Mouse (Mus musculus) thymus, adult 2 months (tissue): Measurements from ENCODE around the gene Nr1h4. TPM values are rescaled to one million over a fixed set of nuclear protein-coding genes. Genes with fewer than 3 reads are reported as not detected.

Experiments used
- DNase-seq: peaks from one replicate; pipeline ENCODE4 v3.0.0; 2021
- H3K27ac ChIP-seq: fragments of 200-500 bp; 2 replicates; pipeline ENCODE4 v1.5.1; 2012; ENCODE audit warnings: low read length, control low read depth; ENCODE audit not compliant: control insufficient read depth, insufficient read depth
- H3K27me3 ChIP-seq: fragments of 200-500 bp; 2 replicates; pipeline ENCODE4 v1.6.1; 2012; ENCODE audit warnings: mild to moderate bottlenecking, low read length, moderate library complexity, mixed read lengths; ENCODE audit not compliant: control insufficient read depth, insufficient read depth
- H3K36me3 ChIP-seq: fragments of 200-500 bp; 2 replicates; pipeline ENCODE4 v1.6.1; 2012; ENCODE audit warnings: mild to moderate bottlenecking, low read length, moderate library complexity; ENCODE audit not compliant: control insufficient read depth, insufficient read depth
- H3K4me1 ChIP-seq: fragments of 200-500 bp; replicated peaks from 2 replicates; pipeline ENCODE4 v1.6.1; 2012; ENCODE audit warnings: low read length; ENCODE audit not compliant: control insufficient read depth, insufficient read depth
- H3K4me3 ChIP-seq: fragments of 200-500 bp; 2 replicates; pipeline ENCODE4 v1.5.1; 2012; ENCODE audit warnings: mild to moderate bottlenecking, low read length, control low read depth, moderate library complexity; ENCODE audit not compliant: control insufficient read depth, insufficient read depth
- CTCF ChIP-seq: fragments of 200-500 bp; IDR thresholded peaks from 2 replicates; pipeline ENCODE4 v1.5.1; 2012; ENCODE audit warnings: mild to moderate bottlenecking, control low read depth, low read length, moderate library complexity, borderline replicate concordance; ENCODE audit not compliant: control insufficient read depth, poor library complexity, insufficient read depth; ENCODE audit errors: extremely low read depth
- POLR2A ChIP-seq: fragments of 200-500 bp; IDR thresholded peaks from 2 replicates; pipeline ENCODE4 v1.6.1; 2012; ENCODE audit warnings: mild to moderate bottlenecking, low read length, control low read depth, moderate library complexity; ENCODE audit not compliant: control insufficient read depth, poor library complexity, insufficient read depth; ENCODE audit errors: extremely low read depth
- WGBS: fragments of 180-500 bp; shearing (Covaris S2); methylation state at CpG from one replicate; pipeline ENCODE4 v1.1.7; 2018; 5-methylcytosine and 5-hydroxymethylcytosine counted together
- polyA plus RNA-seq: library from polyadenylated mRNA; depleted of rRNA; stranded (reverse); fragments of >200 nt; gene quantifications from 2 replicates; pipeline ENCODE4 v1.2.3, GENCODE M21; 2012; rRNA removed

Nr1h4 gene
- polyA plus RNA-seq, 1 experiment: 0.23 TPM

- TF ChIP-seq CTCF (no peak), POLR2A (no peak)
- 41% methylated on average over 3 of the region's 3 CpGs for WGBS
Observed at GRCm38 (mm10) chr10:89415478-89415877, 117.9 kb downstream of the Nr1h4 start.

GRCm38 (mm10) chr10:89407551-89407950, 125.8 kb downstream of the Nr1h4 start:
- H3K4me1 ChIP-seq: 0 out of 2 replicates have a peak, but pooled peaks cover 2% of the 10 kb centered on the region
- no peak overlapping the region; the same call in 1 of the 2 replicates for H3K27ac ChIP-seq
- H3K27me3 ChIP-seq: no peaks in the 10 kb centered on the region
- DNase-seq: no peak
- H3K4me3 ChIP-seq: no peak overlapping the region
- WGBS: 13% methylated on average over 1 of the region's 1 CpGs
- no peak for TF ChIP-seq POLR2A
- TF ChIP-seq CTCF: no peak
- peaks cover 1% of the 10 kb centered on the region for H3K36me3 ChIP-seq

More at GRCm38 (mm10) chr10:89415478-89415877, 117.9 kb downstream of the Nr1h4 start:
- no peak for DNase-seq
- H3K4me3 ChIP-seq: no peak overlapping the region
- H3K27ac ChIP-seq: no peak overlapping the region
- no peaks in the 10 kb centered on the region for H3K27me3 ChIP-seq
- H3K4me1 ChIP-seq: no peaks in the 10 kb centered on the region
- H3K36me3 ChIP-seq: peaks cover 24% of the 10 kb centered on the region

- Histone ChIP-seq H3K27me3 (no peaks in the 10 kb centered on the region), H3K4me1 (0 out of 2 replicates have a peak, but pooled peaks cover 2% of the 10 kb centered on the region), H3K36me3 (no peaks in the 10 kb centered on the region), H3K4me3 (no peak overlapping the region), H3K27ac (no peak overlapping the region)
- no peak for DNase-seq
- WGBS: 30% methylated on average over 5 of the region's 6 CpGs
- no peak for TF ChIP-seq POLR2A
- no peak for TF ChIP-seq CTCF
Observed at GRCm38 (mm10) chr10:89406733-89407484, 126.5 kb downstream of the Nr1h4 start.

- DNase-seq: no peak
- H3K36me3 ChIP-seq: no peaks in the 10 kb centered on the region
- 96% methylated on average over 4 of the region's 4 CpGs for WGBS
- H3K27ac ChIP-seq: no peak overlapping the region
- TF ChIP-seq CTCF (no peak), POLR2A (no peak)
- H3K4me1 ChIP-seq: 0 out of 2 replicates have a peak, but pooled peaks cover 2% of the 10 kb centered on the region
- H3K4me3 ChIP-seq: no peak overlapping the region
- no peaks in the 10 kb centered on the region for H3K27me3 ChIP-seq
Observed at GRCm38 (mm10) chr10:89404936-89405335, 128.4 kb downstream of the Nr1h4 start.

Other genes with a start within 250 kb of the Nr1h4 start
- 0.15 and 0.35 TPM in 2 replicates for gene Ano4, start 188.8 kb downstream of the Nr1h4 start, polyA plus RNA-seq
- 2.6 and 4.8 TPM in 2 replicates for gene Gas2l3, start 89.6 kb downstream of the Nr1h4 start, polyA plus RNA-seq
- gene Slc17a8, start 87.7 kb upstream of the Nr1h4 start, polyA plus RNA-seq: 0.10 and 0.12 TPM in 2 replicates
- gene Scyl2, start 152.7 kb upstream of the Nr1h4 start, polyA plus RNA-seq: 20.6 and 23.1 TPM in 2 replicates
- gene Actr6, start 198.7 kb upstream of the Nr1h4 start, polyA plus RNA-seq: 2.6 and 2.7 TPM in 2 replicates
- gene Uhrf1bp1l, start 211.4 kb upstream of the Nr1h4 start, polyA plus RNA-seq: 20.4 and 20.7 TPM in 2 replicates